Mouse (Mus musculus) hindbrain, embryonic 10.5 days (tissue): ENCODE measurements around the gene Smim13. TPM values are rescaled to one million over a fixed set of nuclear protein-coding genes. Genes with fewer than 3 reads are reported as not detected.
A peak's percentile ranks its signal among the peaks of the same experiment; 100 is the strongest.
"Not testable (repeated sequence)": the region's sequence is repeated elsewhere in the genome, so short reads cannot be mapped to it uniquely, and the experiment has no call there.

ENCODE experiments used
- DNase-seq: peaks from one replicate; pipeline ENCODE4 v3.0.0-alpha.2; 2017; ENCODE audit warnings: low spot score
- H3K27ac ChIP-seq: fragments of 300-500 bp; sonication (generic); 2 replicates; pipeline ENCODE4 v1.5.1; 2016; ENCODE audit warnings: mild to moderate bottlenecking, moderate library complexity
- H3K27me3 ChIP-seq: fragments of 300-500 bp; sonication (generic); 2 replicates; pipeline ENCODE4 v1.6.1; 2016; ENCODE audit warnings: mild to moderate bottlenecking; ENCODE audit not compliant: poor library complexity, insufficient read depth, severe bottlenecking
- H3K36me3 ChIP-seq: fragments of 300-500 bp; sonication (generic); 2 replicates; pipeline ENCODE4 v1.6.1; 2016; ENCODE audit warnings: mild to moderate bottlenecking, moderate library complexity
- H3K4me1 ChIP-seq: fragments of 300-500 bp; sonication (generic); replicated peaks from 2 replicates; pipeline ENCODE4 v1.6.1; 2016; ENCODE audit warnings: mild to moderate bottlenecking
- H3K4me3 ChIP-seq: fragments of 300-500 bp; sonication (generic); 2 replicates; pipeline ENCODE4 v1.5.1; 2016; ENCODE audit warnings: mild to moderate bottlenecking, moderate library complexity
- H3K9me3 ChIP-seq: fragments of 300-500 bp; sonication (generic); 2 replicates; pipeline ENCODE4 v1.6.1; 2016; ENCODE audit warnings: mild to moderate bottlenecking, moderate library complexity
- WGBS: fragments of 180-500 bp; shearing (Covaris S2); methylation state at CpG from one replicate; pipeline ENCODE4 v1.1.7; 2016; 5-methylcytosine and 5-hydroxymethylcytosine counted together
- polyA plus RNA-seq: library from polyadenylated mRNA; unstranded; fragments of >200 nt; fragmentation: Nextera tagmentation; extraction: Ambion mirVana; gene quantifications from 2 replicates; pipeline ENCODE4 v1.2.1, GENCODE M21; 2016

Smim13 gene
- polyA plus RNA-seq: 9.8 and 10.3 TPM in 2 replicates

DNA sequence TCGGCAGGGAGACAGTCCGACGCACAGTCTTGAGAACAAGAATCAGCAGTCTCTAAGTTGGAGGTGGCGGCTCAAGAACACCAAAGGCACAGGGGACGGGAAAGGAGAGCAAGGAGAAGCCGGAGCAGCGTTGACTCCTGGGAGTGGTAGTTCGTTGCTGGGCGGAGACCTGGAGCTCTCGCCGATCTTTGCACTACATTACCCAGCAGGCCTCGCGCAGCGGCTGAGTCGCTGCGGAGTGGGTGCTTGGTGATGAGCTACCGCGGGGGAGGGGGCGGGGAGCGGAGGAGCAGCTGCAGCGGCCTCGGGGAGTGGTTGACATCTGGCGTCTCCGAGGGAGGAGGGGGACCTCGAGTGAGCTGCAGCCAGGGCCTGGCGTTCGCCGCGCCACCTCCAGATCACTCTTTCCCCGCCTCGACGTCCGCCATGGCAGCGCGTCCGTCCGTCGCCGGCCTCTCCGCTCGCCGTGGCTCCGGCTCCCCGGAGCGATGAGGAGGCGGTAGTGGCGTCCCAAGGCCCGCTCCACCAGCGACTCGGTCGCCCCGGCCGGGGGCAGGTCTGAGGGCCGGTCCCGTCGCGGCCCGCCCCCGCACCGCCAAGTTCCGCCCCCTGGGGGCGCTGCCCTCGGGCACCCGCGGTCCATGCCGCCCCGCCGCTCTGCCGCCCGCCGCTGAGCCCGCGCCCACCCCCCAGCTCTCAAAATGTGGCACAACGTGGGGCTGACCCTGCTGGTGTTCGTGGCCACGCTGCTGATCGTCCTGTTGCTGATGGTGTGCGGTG, at the start of gene Smim13:
Gene Smim13 (plus strand): TSS at position 307 of the 780 bp plus-strand sequence.
- H3K27me3 ChIP-seq: no peaks in the 10 kb centered on the region
- DNase-seq: peak; percentile 97
- peak within 1 kb of the TSS; percentile 92 for H3K27ac ChIP-seq
- H3K9me3 ChIP-seq: no peaks in the 10 kb centered on the region
- H3K4me1 ChIP-seq: peaks cover 15% of the 10 kb centered on the region
- H3K4me3 ChIP-seq: peak within 1 kb of the TSS; percentile 74
- no peaks in the 10 kb centered on the region for H3K36me3 ChIP-seq
- under 1% methylated on average over 77 of the region's 78 CpGs for WGBS

DNA sequence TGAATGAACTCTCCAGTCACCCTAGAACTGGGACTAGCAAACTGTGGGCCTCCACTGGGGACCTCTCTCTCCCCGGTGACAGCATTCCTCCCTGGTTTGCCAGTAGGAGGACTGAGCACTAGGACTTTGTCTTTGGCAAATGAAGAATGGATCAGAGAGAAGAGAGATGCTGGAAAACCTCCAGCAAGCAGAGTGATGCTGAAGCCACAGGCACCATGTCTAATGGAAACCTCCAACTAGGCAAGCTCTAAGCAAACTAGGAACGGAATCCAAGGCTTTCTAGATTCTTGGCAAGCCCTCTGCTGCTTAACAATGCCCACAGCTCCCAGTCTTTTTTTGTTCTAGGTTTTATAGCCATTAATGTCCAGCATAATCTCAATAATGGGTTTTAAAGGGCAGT, 48.8 kb upstream of the Smim13 start:
- 91% methylated on average over 2 of the region's 2 CpGs for WGBS
- Histone ChIP-seq H3K9me3 (no peaks in the 10 kb centered on the region), H3K36me3 (peaks cover 10% of the 10 kb centered on the region; the same call in 1 of the 2 replicates), H3K27me3 (no peaks in the 10 kb centered on the region), H3K27ac (no peak overlapping the region), H3K4me1 (peaks cover 15% of the 10 kb centered on the region), H3K4me3 (no peak overlapping the region)
- no peak for DNase-seq

DNA sequence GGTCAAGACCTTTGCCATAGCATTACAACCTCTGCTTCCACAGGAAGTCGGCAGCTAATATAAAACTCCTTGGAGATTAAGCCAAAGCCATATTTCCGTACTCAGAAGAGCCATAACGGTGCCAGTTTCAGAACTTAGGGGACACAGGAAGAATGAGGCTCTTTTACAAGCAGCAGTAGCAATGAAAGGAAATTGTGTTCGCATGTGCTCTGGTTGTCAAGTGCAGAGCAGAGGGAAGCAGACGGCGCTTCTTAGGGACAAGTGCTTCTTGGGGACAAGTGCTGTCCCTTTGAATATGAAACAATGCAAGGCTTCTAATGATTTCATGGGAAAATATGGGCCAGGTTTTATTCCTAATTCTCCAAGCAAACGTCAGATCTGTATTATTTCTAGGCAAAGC, 46.4 kb upstream of the Smim13 start:
- no peaks in the 10 kb centered on the region for H3K36me3 ChIP-seq
- H3K4me3 ChIP-seq: no peak overlapping the region
- H3K27ac ChIP-seq: 0 out of 2 replicates have a peak overlapping the region, but pooled peaks have one; percentile 2
- H3K27me3 ChIP-seq: no peaks in the 10 kb centered on the region
- DNase-seq: no peak
- H3K9me3 ChIP-seq: no peaks in the 10 kb centered on the region
- 70% methylated on average over 7 of the region's 7 CpGs for WGBS
- H3K4me1 ChIP-seq: peaks cover 15% of the 10 kb centered on the region

DNA sequence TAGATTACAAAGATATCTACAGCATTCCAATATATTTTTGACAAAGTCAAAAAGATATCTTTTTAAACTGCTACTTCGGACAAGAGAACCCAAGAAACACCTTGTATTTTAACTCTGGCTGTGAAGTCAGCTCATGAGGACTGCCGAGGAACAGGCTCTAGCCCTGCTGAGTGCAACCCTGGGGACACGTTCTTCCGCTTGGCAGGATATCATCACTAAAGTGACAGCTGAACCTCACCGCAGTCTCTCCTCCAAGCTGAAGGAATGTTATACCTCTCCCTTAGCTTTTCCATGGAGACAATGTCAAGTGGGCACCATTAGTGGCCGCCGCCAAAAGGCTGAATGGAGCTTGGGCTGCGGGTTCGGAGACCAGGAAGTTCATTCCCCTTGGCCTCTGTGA, 46.0 kb upstream of the Smim13 start:
- Histone ChIP-seq H3K36me3 (no peaks in the 10 kb centered on the region), H3K4me1 (peaks cover 15% of the 10 kb centered on the region), H3K27me3 (no peaks in the 10 kb centered on the region), H3K27ac (no peak overlapping the region), H3K4me3 (no peak overlapping the region), H3K9me3 (no peaks in the 10 kb centered on the region)
- 75% methylated on average over 9 of the region's 9 CpGs for WGBS
- no peak for DNase-seq

DNA sequence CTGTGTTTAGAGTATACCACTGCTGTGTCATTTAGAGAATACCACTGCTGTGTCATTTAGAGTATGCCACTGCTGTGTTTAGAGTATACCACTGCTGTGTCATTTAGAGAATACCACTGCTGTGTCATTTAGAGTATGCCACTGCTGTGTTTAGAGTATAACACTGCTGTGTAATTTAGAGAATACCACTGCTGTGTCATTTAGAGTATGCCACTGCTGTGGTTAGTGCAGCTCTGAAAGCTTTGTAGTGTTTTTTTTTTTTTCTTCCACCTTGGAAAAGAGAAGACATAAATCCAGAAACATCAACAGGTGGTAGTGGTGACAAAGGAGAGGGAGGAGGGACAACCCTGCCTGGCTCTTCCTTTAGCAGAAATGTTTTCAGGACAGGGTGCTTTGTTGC, 44.1 kb upstream of the Smim13 start:
- not testable (repeated sequence) for H3K4me3 ChIP-seq, H3K27me3 ChIP-seq, DNase-seq, H3K36me3 ChIP-seq, H3K9me3 ChIP-seq, H3K27ac ChIP-seq
- peaks cover 15% of the 10 kb centered on the region for H3K4me1 ChIP-seq

DNA sequence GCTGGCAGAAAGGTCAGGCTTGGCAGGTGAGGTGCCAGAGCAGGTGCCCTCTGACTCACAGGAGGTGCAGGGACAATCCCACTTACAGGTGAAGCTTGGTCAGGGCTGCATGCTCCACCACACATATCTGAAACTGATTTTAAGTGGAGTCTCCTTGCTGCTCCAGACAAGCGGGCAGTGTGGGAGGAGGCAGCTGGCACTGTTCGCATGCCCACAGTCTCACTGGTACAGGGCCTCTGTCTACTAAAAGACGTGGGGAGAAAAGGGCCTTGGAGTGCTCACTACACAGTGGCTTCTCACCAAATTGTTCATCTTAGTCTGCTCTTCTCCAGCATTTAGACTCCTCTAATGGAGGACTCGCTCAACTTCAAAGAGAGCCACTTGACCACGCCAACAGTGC, 43.4 kb upstream of the Smim13 start:
- DNase-seq: no peak
- Histone ChIP-seq H3K9me3 (no peaks in the 10 kb centered on the region), H3K4me1 (peaks cover 15% of the 10 kb centered on the region), H3K27ac (no peak overlapping the region), H3K4me3 (no peak overlapping the region), H3K36me3 (0 out of 2 replicates have a peak, but pooled peaks cover 4% of the 10 kb centered on the region), H3K27me3 (no peaks in the 10 kb centered on the region)
- 90% methylated on average over 5 of the region's 5 CpGs for WGBS

DNA sequence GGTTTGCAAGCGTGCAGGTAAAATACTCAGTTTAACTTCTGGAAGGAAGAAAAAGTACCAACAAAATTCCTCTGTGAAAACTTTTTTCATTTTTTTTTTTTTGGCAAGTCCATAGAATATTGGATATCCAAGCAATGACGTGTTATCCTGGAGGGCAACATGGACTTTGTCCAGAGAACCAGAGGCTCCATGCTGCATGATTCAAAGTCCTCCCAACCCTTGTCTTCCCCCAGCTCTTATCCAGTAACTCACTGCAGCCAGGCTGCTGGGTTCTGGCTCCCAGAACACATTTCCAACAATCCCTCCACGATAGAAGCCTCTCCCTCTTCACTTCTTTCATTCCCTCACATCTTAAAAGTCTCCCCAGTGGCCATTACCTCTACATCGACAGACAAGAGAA, 38.4 kb upstream of the Smim13 start:
- no peaks in the 10 kb centered on the region for H3K27me3 ChIP-seq
- 0 out of 2 replicates have a peak, but pooled peaks cover 4% of the 10 kb centered on the region for H3K36me3 ChIP-seq
- 87% methylated on average over 4 of the region's 4 CpGs for WGBS

DNA sequence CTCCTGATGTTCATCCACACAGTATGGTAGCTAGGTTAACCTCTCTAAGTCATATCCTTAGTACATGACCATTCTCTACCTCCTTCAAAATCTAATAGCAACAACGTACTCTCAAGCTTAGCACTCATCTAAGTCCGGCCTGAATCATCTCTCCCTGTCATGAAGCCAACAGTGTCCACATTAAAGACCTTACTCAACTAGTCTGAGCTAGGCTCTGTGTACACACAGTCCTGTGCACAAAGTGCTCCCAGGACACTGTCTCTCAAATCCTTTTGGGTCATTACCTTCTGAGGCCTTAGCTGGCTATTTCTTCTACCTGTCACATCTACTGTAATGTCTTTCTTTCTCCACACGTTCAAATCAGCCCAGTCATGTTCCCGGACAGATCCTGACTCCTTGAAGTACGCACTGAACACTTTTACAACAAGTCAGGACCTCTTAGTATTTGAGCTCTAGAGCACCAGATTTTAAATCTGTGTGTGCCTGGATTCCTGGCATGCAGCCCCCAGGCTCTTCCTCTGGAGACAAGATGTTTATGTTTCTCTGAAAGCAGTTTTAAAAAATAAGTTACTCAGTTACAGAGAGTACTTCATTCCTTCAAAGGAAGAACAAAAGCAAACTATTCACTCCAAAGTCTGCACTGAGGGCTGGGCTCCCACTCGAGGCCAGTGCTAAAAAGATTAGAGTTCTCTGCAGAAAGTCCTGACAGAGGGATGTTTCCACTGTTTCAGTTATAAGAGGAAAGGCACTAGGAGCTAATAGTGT, 36.9 kb upstream of the Smim13 start:
- no peak for DNase-seq
- H3K27me3 ChIP-seq: no peaks in the 10 kb centered on the region
- H3K27ac ChIP-seq: no peak overlapping the region
- 82% methylated on average over 6 of the region's 6 CpGs for WGBS
- H3K4me3 ChIP-seq: no peak overlapping the region
- 0 out of 2 replicates have a peak, but pooled peaks cover 4% of the 10 kb centered on the region for H3K36me3 ChIP-seq
- H3K9me3 ChIP-seq: no peaks in the 10 kb centered on the region
- H3K4me1 ChIP-seq: peaks cover 3% of the 10 kb centered on the region

More for the DNA sequence above, 38.4 kb upstream of the Smim13 start:
- H3K4me1 ChIP-seq: peaks cover 2% of the 10 kb centered on the region
- DNase-seq: no peak
- H3K9me3 ChIP-seq: no peaks in the 10 kb centered on the region
- H3K27ac ChIP-seq: no peak overlapping the region
- H3K4me3 ChIP-seq: no peak overlapping the region

DNA sequence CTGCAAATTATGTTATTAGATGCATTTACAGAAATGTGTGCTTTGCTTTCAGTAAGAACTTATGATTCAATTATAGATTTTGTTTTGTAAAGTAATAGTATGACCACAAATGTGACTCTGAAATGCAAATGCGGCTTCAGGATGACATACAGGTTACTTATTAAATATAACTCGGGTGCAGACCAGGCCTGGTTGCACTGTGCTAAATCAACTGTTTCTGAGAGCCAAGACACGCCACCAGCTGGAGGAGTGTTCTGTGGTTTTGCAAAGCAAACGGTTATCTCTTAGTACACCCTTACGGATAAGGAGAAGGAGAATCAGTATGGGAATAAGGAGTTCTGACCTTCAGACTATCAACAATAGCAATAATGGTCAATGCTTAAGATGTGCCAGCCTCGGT, 34.0 kb upstream of the Smim13 start:
- Histone ChIP-seq H3K9me3 (peaks cover 2% of the 10 kb centered on the region), H3K27ac (no peak overlapping the region), H3K27me3 (no peaks in the 10 kb centered on the region), H3K36me3 (no peaks in the 10 kb centered on the region), H3K4me3 (no peak overlapping the region), H3K4me1 (peaks cover 17% of the 10 kb centered on the region)
- 91% methylated on average over 6 of the region's 6 CpGs for WGBS
- no peak for DNase-seq

DNA sequence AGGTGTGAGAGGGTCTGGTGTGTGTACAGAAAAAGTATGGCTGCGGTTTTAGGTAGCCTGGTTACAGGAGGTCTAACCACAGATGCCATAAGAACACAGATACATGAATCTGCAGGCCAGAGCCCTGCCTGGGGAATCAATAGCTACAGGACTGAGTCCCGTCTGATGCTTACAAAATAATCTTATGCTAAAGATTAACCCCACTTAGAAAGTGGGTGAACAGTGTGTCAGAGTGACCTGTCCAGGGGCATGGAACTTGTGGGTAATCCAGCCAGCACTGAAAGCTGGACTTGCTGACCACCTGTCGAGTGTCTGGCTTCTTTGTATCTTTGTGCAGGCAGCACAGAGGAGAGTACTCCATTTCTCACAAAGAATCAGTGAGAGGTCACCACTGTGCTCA, 33.4 kb upstream of the Smim13 start:
- DNase-seq: no peak
- Histone ChIP-seq H3K4me3 (no peak overlapping the region), H3K27ac (no peak overlapping the region), H3K4me1 (peaks cover 17% of the 10 kb centered on the region), H3K27me3 (no peaks in the 10 kb centered on the region), H3K36me3 (no peaks in the 10 kb centered on the region), H3K9me3 (peaks cover 8% of the 10 kb centered on the region)
- 72% methylated on average over 3 of the region's 3 CpGs for WGBS

DNA sequence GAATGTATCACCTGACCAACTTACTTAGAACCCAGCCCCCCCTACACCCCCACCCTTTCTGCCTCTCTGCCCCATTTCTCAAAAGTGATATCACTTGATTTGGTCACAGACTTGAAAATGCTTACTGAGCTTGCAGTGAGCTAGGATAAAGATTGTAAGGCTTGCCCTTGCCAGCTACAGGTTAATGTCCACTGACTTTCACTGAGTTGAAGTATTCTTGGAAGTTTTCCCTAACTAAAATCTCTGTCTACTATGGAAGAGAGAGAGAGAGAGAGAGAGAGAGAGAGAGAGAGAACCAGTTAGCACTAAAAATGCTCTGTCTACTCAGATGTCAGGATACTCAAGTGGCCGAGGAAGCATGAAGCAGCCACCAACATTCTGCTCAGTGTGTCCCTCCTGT, 30.6 kb upstream of the Smim13 start:
- Histone ChIP-seq H3K27ac (peak overlapping the region; percentile 93; the same call in 1 of the 2 replicates), H3K9me3 (peaks cover 21% of the 10 kb centered on the region), H3K4me1 (peaks cover 17% of the 10 kb centered on the region), H3K36me3 (no peaks in the 10 kb centered on the region), H3K27me3 (no peaks in the 10 kb centered on the region), H3K4me3 (peak overlapping the region; percentile 80)
- DNase-seq: no peak
- WGBS: 30% methylated on average over 1 of the region's 1 CpGs

DNA sequence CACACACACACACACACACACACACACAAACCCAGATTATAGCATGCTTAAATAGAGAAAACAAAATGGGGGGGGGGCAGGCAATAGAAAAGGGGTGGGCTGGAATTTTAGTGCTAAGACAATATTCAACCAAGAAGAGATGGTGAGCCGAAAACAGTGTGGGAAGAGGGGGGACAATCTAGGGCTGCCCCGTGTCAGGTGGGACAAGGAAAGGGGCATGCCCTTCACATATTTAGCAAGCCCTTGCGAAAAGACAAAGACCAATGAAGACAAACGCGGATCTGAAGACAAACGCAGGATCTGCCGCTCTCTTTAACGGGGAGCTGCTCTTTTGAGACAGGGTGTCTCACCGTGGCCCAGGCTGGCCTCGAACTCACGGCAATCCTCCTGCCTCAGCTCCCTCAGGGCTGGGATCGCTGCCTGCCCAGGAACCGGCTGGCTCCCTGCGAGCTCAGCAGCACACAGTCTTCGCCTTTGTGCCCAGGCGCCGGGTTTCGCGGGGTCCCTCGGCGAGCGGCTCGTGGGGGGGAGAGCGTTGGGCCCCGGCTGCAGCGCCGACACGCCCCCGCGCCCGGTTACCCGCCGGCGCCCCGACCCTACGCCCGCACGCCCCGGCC, 29.8 kb upstream of the Smim13 start:
- 4% methylated on average over 39 of the region's 39 CpGs for WGBS

More for the DNA sequence above, 29.8 kb upstream of the Smim13 start:
- DNase-seq: no peak
- Histone ChIP-seq H3K27ac (peak overlapping the region; percentile 93), H3K27me3 (no peaks in the 10 kb centered on the region), H3K4me3 (peak overlapping the region; percentile 80), H3K4me1 (peaks cover 17% of the 10 kb centered on the region), H3K9me3 (peaks cover 21% of the 10 kb centered on the region), H3K36me3 (no peaks in the 10 kb centered on the region)
